Mouse (Mus musculus) erythroblast, embryonic 14.5 days (primary cell): Measurements from ENCODE around the gene Hyal3.

Experiments
- GATA1 ChIP-seq: IDR thresholded peaks from 2 replicates; pipeline ENCODE4 v1.6.1; 2012; ENCODE audit warnings: low read length, inconsistent platforms, mixed read lengths
- TAL1 ChIP-seq: IDR thresholded peaks from 3 replicates; pipeline ENCODE4 v1.6.1; 2012; ENCODE audit warnings: low read length, inconsistent platforms, mixed read lengths

- no peak for TF ChIP-seq GATA1
- TF ChIP-seq TAL1, result no peak
These were observed 39.6 kb upstream of the Hyal3 start for GRCm38 (mm10) chr9:107541005-107541404.
